Mouse (Mus musculus): Measurements from ENCODE around the gene H2-M10.2. TPM values are rescaled to one million over a fixed set of nuclear protein-coding genes. Genes with fewer than 3 reads are reported as not detected.

The H2-M10.2 gene
- polyA plus RNA-seq, 1 experiment from 2014 or later: 0.31 TPM

DNA sequence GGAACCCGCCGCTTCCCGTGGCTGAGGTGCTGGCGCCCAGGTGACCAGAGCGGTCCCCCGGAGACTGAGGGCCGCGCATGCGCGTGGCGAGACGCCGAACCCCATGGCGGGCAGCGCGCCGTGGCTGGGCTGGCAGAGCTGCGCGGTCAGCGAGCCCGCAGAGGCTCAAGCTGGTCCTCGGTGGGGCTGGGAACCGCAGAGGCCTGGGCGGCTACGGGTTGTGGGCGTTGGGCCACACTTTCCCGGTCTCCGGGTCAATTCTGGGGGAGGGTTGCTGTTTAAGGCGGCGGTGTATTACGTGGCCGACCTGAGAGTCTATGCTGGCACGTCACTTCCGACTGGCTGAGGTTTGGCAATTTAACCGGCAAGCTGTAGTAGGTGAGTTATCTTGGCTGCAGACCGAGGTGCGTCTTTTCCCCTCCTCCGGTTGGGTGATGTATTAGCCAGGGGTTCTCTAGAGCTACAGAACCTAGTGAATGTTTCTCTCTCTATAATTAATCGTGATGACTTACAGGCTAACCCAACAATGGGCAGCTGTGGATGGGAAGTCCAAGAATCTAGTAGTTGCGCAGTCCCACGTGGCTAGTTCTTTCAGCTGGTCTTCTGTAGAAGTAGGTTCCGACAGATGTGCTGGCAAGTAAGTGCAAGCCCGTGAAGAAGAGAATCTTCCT, 14.6 kb downstream of the H2-M10.2 start, which contains the start of gene Trim39:
Gene Trim39, minus strand, starts transcription at position 662 of the 671 bp plus-strand sequence.
- H3K4me1 ChIP-seq: peaks cover 31% of the 10 kb centered on the region
- peaks cover 49% of the 10 kb centered on the region for H3K36me3 ChIP-seq
- under 1% methylated on average over 39 of the region's 43 CpGs for WGBS
- peak within 1 kb of the TSS; percentile 87 for H3K4me3 ChIP-seq
- H3K4me2 ChIP-seq (replicated peaks): peak within 1 kb of the TSS; percentile 94
- peak within 1 kb of the TSS; percentile 90 for H3K27ac ChIP-seq
- peak within 1 kb of the TSS; percentile 92 for H3K9ac ChIP-seq
- H3K9me3 ChIP-seq: no peaks in the 10 kb centered on the region
- H3K27me3 ChIP-seq: no peaks in the 10 kb centered on the region
- ATAC-seq (ENCODE audit: low FRiP score, low read depth): peak; percentile 81

DNA sequence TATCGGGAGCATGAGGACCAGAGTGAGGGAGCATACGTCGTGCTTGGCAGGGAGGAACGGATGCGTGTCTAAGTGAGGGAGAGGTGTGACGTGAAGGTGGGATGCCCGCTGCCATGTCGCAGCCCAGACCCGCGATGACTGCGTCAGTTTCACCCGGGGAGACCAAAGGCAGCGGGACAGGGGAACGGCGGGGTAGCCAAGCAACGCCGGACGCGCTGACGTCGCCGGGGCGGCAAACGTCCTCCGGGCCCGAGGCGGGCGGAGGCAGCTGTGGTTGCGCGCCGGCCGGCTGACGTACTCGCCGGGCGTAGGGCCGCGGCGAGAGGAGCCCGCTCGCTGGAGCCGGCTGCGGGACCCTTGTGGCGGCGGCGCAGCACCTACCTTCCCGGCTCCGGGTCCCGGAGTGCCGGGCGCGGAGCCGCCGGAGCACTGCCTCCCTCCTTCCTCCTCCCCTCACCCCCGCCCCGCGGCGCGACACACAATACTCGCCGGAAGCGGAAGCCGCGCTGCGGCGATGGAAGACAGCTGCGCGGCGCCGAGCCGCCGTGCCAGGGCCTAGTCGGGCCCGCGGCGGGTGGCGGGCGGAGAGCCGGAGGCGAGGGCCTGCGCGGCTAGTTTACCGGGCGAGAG, 15.2 kb downstream of the H2-M10.2 start:
- peak overlapping the region; percentile 87 for H3K4me3 ChIP-seq
- H3K36me3 ChIP-seq: peaks cover 49% of the 10 kb centered on the region
- no peaks in the 10 kb centered on the region for H3K27me3 ChIP-seq
- WGBS: under 1% methylated on average over 64 of the region's 84 CpGs
- no peaks in the 10 kb centered on the region for H3K9me3 ChIP-seq
- H3K9ac ChIP-seq: peak overlapping the region; percentile 92
- H3K4me2 ChIP-seq (replicated peaks): peak overlapping the region; percentile 94
- H3K27ac ChIP-seq: peak overlapping the region; percentile 90
- ATAC-seq (ENCODE audit: low FRiP score, low read depth): peak; percentile 91
- peaks cover 31% of the 10 kb centered on the region for H3K4me1 ChIP-seq

- Histone ChIP-seq H3K36me3 (peaks cover 75% of the 10 kb centered on the region), H3K9ac (no peak overlapping the region)
- 73% methylated on average over 5 of the region's 5 CpGs for WGBS
Measured at GRCm38 (mm10) chr17:36265834-36266233, 20.5 kb downstream of the H2-M10.2 start.

DNA sequence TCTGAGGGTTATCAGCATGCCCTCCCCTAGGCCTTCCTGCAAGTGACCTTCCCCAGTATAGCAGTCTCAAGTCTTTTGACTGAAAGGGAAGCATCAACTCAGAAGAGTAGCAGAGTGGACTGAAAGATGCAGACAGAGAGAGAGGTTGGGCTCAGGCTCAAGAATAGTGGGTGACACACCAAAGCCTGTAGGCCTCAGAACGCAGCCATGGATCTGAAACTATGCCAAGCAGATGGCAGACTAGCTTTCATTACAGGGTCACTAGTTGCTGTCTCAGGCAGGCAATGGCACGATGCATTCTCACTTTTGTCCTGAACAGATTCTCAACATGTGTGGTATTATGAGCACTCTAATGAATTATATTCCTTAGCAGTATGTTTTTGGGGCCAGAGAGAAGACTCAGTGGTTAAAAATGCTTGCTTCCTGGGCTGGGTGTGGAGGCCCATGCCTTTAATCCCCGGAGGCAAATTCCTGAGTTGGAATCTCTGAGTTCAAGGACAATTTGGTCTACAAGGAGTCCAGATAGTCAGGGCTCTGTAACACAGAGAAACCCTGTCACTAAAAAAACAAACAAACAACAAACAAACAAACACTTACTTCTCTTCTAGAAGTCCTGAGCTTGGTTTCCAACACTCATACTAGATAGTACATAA, 21.9 kb downstream of the H2-M10.2 start:
- no peak overlapping the region for H3K4me3 ChIP-seq
- no peaks in the 10 kb centered on the region for H3K9me3 ChIP-seq
- H3K4me1 ChIP-seq: no peaks in the 10 kb centered on the region
- no peak overlapping the region for H3K27ac ChIP-seq
- H3K4me2 ChIP-seq (replicated peaks): no peak overlapping the region
- no peak overlapping the region for H3K9ac ChIP-seq
- no peaks in the 10 kb centered on the region for H3K27me3 ChIP-seq
- ATAC-seq (ENCODE audit: low FRiP score, low read depth): no peak
- WGBS: 87% methylated on average over 3 of the region's 3 CpGs
- H3K36me3 ChIP-seq: peaks cover 90% of the 10 kb centered on the region

More at GRCm38 (mm10) chr17:36265834-36266233, 20.5 kb downstream of the H2-M10.2 start:
- Histone ChIP-seq H3K27me3 (no peaks in the 10 kb centered on the region), H3K4me1 (peaks cover 10% of the 10 kb centered on the region), H3K4me3 (no peak overlapping the region), H3K4me2 (replicated peaks) (no peak overlapping the region), H3K27ac (no peak overlapping the region), H3K9me3 (no peaks in the 10 kb centered on the region)
- ATAC-seq (ENCODE audit: low FRiP score, low read depth): no peak

DNA sequence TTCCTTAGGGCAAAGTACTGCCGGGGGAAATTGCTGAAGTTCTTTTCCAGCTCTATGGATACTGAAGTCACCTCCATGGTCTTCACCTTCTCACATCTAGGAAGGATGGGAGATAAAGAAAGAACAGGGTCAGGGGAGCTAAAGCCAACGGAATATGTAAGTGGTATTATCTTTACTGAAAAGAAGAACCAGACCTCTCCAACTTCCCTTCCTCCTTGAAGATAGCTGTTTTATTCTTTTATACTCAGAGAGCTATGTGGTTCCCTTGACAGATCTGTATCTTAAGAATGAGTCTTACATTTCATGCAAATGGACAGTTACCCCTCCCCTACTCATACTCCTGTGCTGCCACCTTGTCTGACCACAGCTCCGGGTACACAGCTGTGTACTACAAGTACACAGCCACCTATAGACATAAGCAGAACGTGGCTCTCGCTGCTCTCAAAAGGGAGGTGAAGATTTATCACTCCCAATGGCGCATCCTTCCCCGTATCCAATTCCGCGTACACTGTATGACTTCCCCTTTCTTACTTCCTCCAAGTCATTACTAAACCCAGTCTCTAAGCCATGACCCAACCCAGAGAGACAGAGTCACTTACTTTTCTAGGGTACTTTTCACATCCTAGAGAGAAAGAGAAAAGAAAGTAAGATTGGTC, 24.7 kb downstream of the H2-M10.2 start:
- H3K27me3 ChIP-seq: no peaks in the 10 kb centered on the region
- no peak overlapping the region for H3K4me3 ChIP-seq
- no peaks in the 10 kb centered on the region for H3K9me3 ChIP-seq
- WGBS: 95% methylated on average over 9 of the region's 9 CpGs
- H3K4me2 ChIP-seq (replicated peaks): no peak overlapping the region
- no peak overlapping the region for H3K9ac ChIP-seq
- peaks cover 4% of the 10 kb centered on the region for H3K4me1 ChIP-seq
- no peak overlapping the region for H3K27ac ChIP-seq
- no peak for ATAC-seq (ENCODE audit: low FRiP score, low read depth)
- H3K36me3 ChIP-seq: peaks cover 80% of the 10 kb centered on the region

DNA sequence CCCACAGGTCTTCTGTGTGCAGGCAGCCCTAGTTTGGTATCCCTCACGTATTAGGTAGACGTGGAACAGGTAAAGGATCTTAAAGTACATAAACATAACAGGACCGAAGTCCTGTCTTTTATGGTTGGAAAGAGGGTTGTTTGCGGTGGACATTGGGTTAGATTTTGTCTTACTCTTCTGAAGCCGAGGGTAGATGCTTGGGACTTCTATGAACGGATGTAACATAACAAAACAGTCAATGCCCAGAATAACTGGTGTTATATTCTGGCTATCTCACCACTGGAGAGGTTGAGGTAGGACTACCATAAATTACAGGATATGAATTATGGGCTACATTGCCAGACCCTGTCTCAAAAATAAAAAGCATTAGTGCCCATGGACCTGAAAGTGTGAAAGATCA, 28.3 kb downstream of the H2-M10.2 start, which contains the start of gene Rpp21:
Gene Rpp21, minus strand, starts transcription at position 101 of the 400 bp plus-strand sequence.
- H3K27ac ChIP-seq: peak within 1 kb of the TSS; percentile 78
- H3K9me3 ChIP-seq: no peaks in the 10 kb centered on the region
- no peak for ATAC-seq (ENCODE audit: low FRiP score, low read depth)
- H3K4me2 ChIP-seq (replicated peaks): peak within 1 kb of the TSS; percentile 63
- H3K4me1 ChIP-seq: peaks cover 6% of the 10 kb centered on the region
- H3K36me3 ChIP-seq: peaks cover 50% of the 10 kb centered on the region
- 48% methylated on average over 6 of the region's 6 CpGs for WGBS
- H3K9ac ChIP-seq: peak within 1 kb of the TSS; percentile 80
- H3K4me3 ChIP-seq: peak within 1 kb of the TSS; percentile 78
- 0 out of 2 replicates have a peak, but pooled peaks cover 3% of the 10 kb centered on the region for H3K27me3 ChIP-seq

GRCm38 (mm10) chr17:36257241-36257947, 28.9 kb downstream of the H2-M10.2 start:
- H3K27me3 ChIP-seq: peaks cover 7% of the 10 kb centered on the region
- peak overlapping the region; percentile 78 for H3K4me3 ChIP-seq
- peaks cover 6% of the 10 kb centered on the region for H3K4me1 ChIP-seq
- ATAC-seq (ENCODE audit: low FRiP score, low read depth): peak; percentile 97
- peak overlapping the region; percentile 63 for H3K4me2 ChIP-seq (replicated peaks)
- H3K9me3 ChIP-seq: no peaks in the 10 kb centered on the region
- H3K36me3 ChIP-seq: peaks cover 45% of the 10 kb centered on the region
- peak overlapping the region; percentile 78 for H3K27ac ChIP-seq
- H3K9ac ChIP-seq: peak overlapping the region; percentile 80
- WGBS: under 1% methylated on average over 37 of the region's 37 CpGs

GRCm38 (mm10) chr17:36253087-36253600, 33.1 kb downstream of the H2-M10.2 start:
- Histone ChIP-seq H3K9me3 (no peaks in the 10 kb centered on the region), H3K36me3 (peaks cover 5% of the 10 kb centered on the region; the same call in 1 of the 2 replicates), H3K9ac (no peak overlapping the region), H3K27ac (no peak overlapping the region), H3K27me3 (peaks cover 43% of the 10 kb centered on the region), H3K4me1 (peaks cover 9% of the 10 kb centered on the region), H3K4me2 (replicated peaks) (no peak overlapping the region), H3K4me3 (no peak overlapping the region)
- ATAC-seq (ENCODE audit: low FRiP score, low read depth): no peak
- WGBS: 59% methylated on average over 6 of the region's 6 CpGs

DNA sequence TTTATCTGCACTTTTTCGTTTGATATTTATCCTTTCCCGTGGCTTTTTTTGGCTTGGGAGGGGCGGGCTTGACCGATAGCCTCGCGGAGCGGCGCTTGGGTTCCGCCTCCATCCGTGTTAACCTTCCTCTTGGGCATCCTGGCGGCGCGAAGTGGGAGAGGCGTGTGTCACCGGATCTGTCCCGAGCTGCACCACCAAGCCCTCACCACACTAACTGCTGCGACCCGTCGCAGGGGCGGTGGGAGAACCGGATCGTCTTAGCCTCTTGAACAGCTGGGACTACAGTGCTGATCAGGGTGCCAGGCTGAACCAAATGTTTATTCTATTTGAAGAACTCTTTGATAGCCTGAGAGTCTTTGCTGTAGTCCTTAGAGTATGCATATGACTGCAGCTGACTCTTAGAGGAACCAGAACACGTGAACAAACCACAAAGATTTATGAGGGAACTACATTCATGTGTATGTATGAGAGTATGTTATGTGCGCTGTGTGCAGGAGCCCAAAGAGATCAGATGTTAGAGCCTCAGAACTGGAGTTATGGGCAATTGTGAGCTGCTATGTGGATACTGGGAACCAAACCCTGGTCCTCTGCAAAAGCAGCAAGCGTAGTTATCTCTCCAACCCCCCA, 33.9 kb downstream of the H2-M10.2 start:
- no peaks in the 10 kb centered on the region for H3K9me3 ChIP-seq
- WGBS: 13% methylated on average over 25 of the region's 25 CpGs
- H3K36me3 ChIP-seq: peaks cover 5% of the 10 kb centered on the region; the same call in 1 of the 2 replicates
- H3K4me3 ChIP-seq: peak overlapping the region; percentile 31
- peak overlapping the region; percentile 58 for H3K4me2 ChIP-seq (replicated peaks)
- H3K4me1 ChIP-seq: peaks cover 9% of the 10 kb centered on the region
- peak overlapping the region; percentile 53 for H3K9ac ChIP-seq
- H3K27me3 ChIP-seq: peaks cover 51% of the 10 kb centered on the region
- no peak overlapping the region for H3K27ac ChIP-seq
- peak; percentile 46; the same call in 1 of the 2 replicates for ATAC-seq (ENCODE audit: low FRiP score, low read depth)

DNA sequence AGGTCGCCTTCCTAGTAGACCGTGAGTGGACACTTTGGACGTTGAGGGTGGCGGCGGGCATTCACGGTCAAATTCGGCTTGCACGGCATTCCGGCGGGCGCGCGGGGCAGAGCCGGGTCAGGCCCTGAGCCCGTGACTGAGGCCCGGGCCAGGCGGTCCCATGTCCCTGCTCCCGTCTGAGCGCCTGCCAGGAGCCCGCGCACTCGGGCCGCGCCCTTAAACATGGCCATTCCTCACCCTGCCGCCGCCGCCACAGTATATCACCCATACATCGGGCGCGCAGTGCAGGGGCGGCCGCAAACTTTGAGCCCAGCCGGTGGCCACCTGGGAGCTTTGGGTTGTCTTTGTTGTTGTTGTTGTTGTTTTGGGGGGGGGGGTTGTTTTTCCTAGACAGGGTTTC, 37.4 kb downstream of the H2-M10.2 start:
- Histone ChIP-seq H3K4me1 (0 out of 2 replicates have a peak, but pooled peaks cover 3% of the 10 kb centered on the region), H3K36me3 (no peaks in the 10 kb centered on the region), H3K9ac (no peak overlapping the region), H3K27ac (no peak overlapping the region), H3K27me3 (peaks cover 52% of the 10 kb centered on the region), H3K9me3 (no peaks in the 10 kb centered on the region), H3K4me2 (replicated peaks) (no peak overlapping the region; the same call in 1 of the 2 replicates), H3K4me3 (peak overlapping the region; percentile 1; the same call in 1 of the 2 replicates)
- WGBS: 30% methylated on average over 33 of the region's 33 CpGs
- ATAC-seq (ENCODE audit: low FRiP score, low read depth): no peak

- H3K4me2 ChIP-seq (replicated peaks): no peak overlapping the region
- peaks cover 37% of the 10 kb centered on the region for H3K27me3 ChIP-seq
- peaks cover 5% of the 10 kb centered on the region for H3K4me1 ChIP-seq
- no peak for ATAC-seq (ENCODE audit: low FRiP score, low read depth)
- H3K27ac ChIP-seq: no peak overlapping the region
- no peaks in the 10 kb centered on the region for H3K36me3 ChIP-seq
- 80% methylated on average over 2 of the region's 2 CpGs for WGBS
- H3K4me3 ChIP-seq: no peak overlapping the region
- no peaks in the 10 kb centered on the region for H3K9me3 ChIP-seq
- no peak overlapping the region for H3K9ac ChIP-seq
Measured at GRCm38 (mm10) chr17:36245741-36246140, 40.5 kb downstream of the H2-M10.2 start.

Measured in limb, embryonic 13.5 days (tissue).